Mouse (Mus musculus): ENCODE measurements around the gene Camk1d.
"Not testable (repeated sequence)": the region's sequence is repeated elsewhere in the genome, so short reads cannot be mapped to it uniquely, and the experiment has no call there.

The Camk1d gene

GRCm38 (mm10) chr2:5398505-5398904 is 315.8 kb downstream of the Camk1d start:
- no peak for DNase-seq (ENCODE audit: low read depth, low spot score)

- no peak for DNase-seq (ENCODE audit: low read depth, low spot score)
These were observed 316.3 kb downstream of the Camk1d start for GRCm38 (mm10) chr2:5398043-5398442.

- no peak for DNase-seq (ENCODE audit: low read depth, low spot score)
These were observed 316.8 kb downstream of the Camk1d start for GRCm38 (mm10) chr2:5397468-5397867.

- DNase-seq (ENCODE audit: low read depth, low spot score) = no peak
These were observed 317.9 kb downstream of the Camk1d start for GRCm38 (mm10) chr2:5396415-5396814.

GRCm38 (mm10) chr2:5395873-5396272 is 318.4 kb downstream of the Camk1d start:
- no peak for DNase-seq (ENCODE audit: low read depth, low spot score)

GRCm38 (mm10) chr2:5392921-5393320 is 321.4 kb downstream of the Camk1d start:
- DNase-seq (ENCODE audit: low read depth, low spot score) = no peak

GRCm38 (mm10) chr2:5392470-5392869 is 321.8 kb downstream of the Camk1d start:
- no peak for DNase-seq (ENCODE audit: low read depth, low spot score)

GRCm38 (mm10) chr2:5388381-5388780 is 325.9 kb downstream of the Camk1d start:
- no peak for DNase-seq (ENCODE audit: low read depth, low spot score)

GRCm38 (mm10) chr2:5381712-5382710 is 332.3 kb downstream of the Camk1d start:
- DNase-seq (ENCODE audit: low read depth, low spot score) = no peak

GRCm38 (mm10) chr2:5380973-5381372 is 333.3 kb downstream of the Camk1d start:
- no peak for DNase-seq (ENCODE audit: low read depth, low spot score)

- DNase-seq (ENCODE audit: low read depth, low spot score) = not testable (repeated sequence)
These were observed 335.4 kb downstream of the Camk1d start for GRCm38 (mm10) chr2:5378922-5379321.

- DNase-seq (ENCODE audit: low read depth, low spot score) = no peak
These were observed 336.1 kb downstream of the Camk1d start for GRCm38 (mm10) chr2:5378066-5378672.

GRCm38 (mm10) chr2:5372886-5373429 is 341.4 kb downstream of the Camk1d start:
- no peak for DNase-seq (ENCODE audit: low read depth, low spot score)

- DNase-seq (ENCODE audit: low read depth, low spot score) = no peak
These were observed 343.0 kb downstream of the Camk1d start for GRCm38 (mm10) chr2:5371316-5371715.

GRCm38 (mm10) chr2:5370591-5370990 is 343.7 kb downstream of the Camk1d start:
- no peak for DNase-seq (ENCODE audit: low read depth, low spot score)

GRCm38 (mm10) chr2:5363836-5364235 is 350.5 kb downstream of the Camk1d start:
- DNase-seq (ENCODE audit: low read depth, low spot score) = no peak

- DNase-seq (ENCODE audit: low read depth, low spot score) = no peak
These were observed 356.3 kb downstream of the Camk1d start for GRCm38 (mm10) chr2:5358049-5358448.

GRCm38 (mm10) chr2:5357056-5357455 is 357.3 kb downstream of the Camk1d start:
- DNase-seq (ENCODE audit: low read depth, low spot score) = no peak

GRCm38 (mm10) chr2:5352821-5353522 is 361.3 kb downstream of the Camk1d start:
- no peak for DNase-seq (ENCODE audit: low read depth, low spot score)

GRCm38 (mm10) chr2:5345344-5345743 is 369.0 kb downstream of the Camk1d start:
- no peak for DNase-seq (ENCODE audit: low read depth, low spot score)

GRCm38 (mm10) chr2:5327533-5328250 is 386.6 kb downstream of the Camk1d start:
- DNase-seq (ENCODE audit: low read depth, low spot score) = no peak

Data from embryo, embryonic 11.5 days (tissue).